Mouse (Mus musculus): ENCODE data around the gene Pprc1.

The Pprc1 gene

DNA sequence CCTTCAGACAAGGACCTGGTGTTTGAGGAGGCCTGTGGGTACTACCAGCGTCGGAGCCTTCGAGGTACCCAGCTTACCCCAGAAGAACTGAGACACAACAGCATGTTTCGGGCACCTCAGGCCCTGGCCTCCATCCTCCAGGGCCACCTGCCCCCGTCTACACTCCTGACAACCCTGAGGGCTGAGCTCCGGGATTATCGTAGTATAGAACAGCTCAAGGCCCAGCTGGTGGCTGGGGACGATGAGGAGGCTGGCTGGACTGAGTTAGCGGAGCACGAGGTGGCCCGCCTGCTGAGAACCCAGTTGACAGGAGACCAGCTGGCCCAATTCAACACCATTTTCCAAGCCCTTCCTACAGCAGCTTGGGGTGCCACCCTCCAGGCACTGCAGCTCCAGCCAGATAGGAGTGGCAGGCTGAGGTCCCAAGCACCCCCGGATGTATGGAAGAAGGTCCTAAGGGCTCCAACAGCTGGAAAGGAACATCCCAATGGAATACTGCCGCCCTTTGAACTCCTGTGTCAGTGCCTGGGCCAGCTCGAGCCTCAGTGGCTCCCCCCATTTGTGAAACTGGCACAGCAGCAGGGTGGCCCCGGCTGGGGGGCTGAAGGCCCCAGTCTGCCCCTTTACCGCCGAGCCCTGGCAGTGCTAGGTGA lies 39.7 kb upstream of the Pprc1 start:
- peaks cover 36% of the 10 kb centered on the region for H3K4me1 ChIP-seq (replicated peaks; ENCODE audit: low read depth, low read length)
- TF ChIP-seq NANOG (IDR thresholded peaks at IDR 0.05; ENCODE audit: borderline replicate concordance, low read length) (no peak), CTCF (conservative IDR thresholded peaks at IDR 0.05; ENCODE audit: low read length) (no peak), POU5F1 (IDR thresholded peaks at IDR 0.05; ENCODE audit: borderline replicate concordance, low read length) (no peak)
- H3K27me3 ChIP-seq (ENCODE audit: insufficient read depth, low read length): peaks cover 17% of the 10 kb centered on the region
- no peaks in the 10 kb centered on the region for H3K36me3 ChIP-seq (ENCODE audit: insufficient read depth, low read length)
- H3K4me3 ChIP-seq (replicated peaks; ENCODE audit: low read length): peak overlapping the region; percentile 91
- no peaks in the 10 kb centered on the region for H3K9me3 ChIP-seq (ENCODE audit: low read length)

DNA sequence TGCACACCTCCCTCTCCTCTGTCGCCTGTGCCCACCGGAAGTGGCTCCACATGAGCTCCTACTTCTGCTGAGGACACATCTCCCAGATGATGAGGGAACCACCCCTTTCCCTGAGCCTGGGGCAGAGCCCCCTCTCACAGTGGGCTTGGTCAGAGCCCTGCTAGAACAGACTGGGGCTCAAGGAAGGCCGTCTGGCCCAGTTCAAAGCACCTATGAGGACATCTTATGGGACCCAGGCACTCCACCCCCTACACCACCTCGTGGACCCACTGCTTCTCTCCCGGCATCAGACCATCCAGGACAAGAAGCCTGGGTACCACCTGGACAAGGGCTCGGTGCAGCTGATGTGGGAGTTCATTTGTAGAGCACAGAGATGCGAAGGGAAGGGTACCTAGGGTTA lies 39.0 kb upstream of the Pprc1 start:
- Histone ChIP-seq H3K36me3 (ENCODE audit: insufficient read depth, low read length) (no peaks in the 10 kb centered on the region), H3K4me1 (replicated peaks; ENCODE audit: low read depth, low read length) (peaks cover 36% of the 10 kb centered on the region), H3K27me3 (ENCODE audit: insufficient read depth, low read length) (peaks cover 17% of the 10 kb centered on the region), H3K4me3 (replicated peaks; ENCODE audit: low read length) (peak overlapping the region; percentile 91), H3K9me3 (ENCODE audit: low read length) (no peaks in the 10 kb centered on the region)
- no peak for TF ChIP-seq POU5F1 (IDR thresholded peaks at IDR 0.05; ENCODE audit: borderline replicate concordance, low read length)
- TF ChIP-seq NANOG (IDR thresholded peaks at IDR 0.05; ENCODE audit: borderline replicate concordance, low read length): no peak
- no peak for TF ChIP-seq CTCF (conservative IDR thresholded peaks at IDR 0.05; ENCODE audit: low read length)

DNA sequence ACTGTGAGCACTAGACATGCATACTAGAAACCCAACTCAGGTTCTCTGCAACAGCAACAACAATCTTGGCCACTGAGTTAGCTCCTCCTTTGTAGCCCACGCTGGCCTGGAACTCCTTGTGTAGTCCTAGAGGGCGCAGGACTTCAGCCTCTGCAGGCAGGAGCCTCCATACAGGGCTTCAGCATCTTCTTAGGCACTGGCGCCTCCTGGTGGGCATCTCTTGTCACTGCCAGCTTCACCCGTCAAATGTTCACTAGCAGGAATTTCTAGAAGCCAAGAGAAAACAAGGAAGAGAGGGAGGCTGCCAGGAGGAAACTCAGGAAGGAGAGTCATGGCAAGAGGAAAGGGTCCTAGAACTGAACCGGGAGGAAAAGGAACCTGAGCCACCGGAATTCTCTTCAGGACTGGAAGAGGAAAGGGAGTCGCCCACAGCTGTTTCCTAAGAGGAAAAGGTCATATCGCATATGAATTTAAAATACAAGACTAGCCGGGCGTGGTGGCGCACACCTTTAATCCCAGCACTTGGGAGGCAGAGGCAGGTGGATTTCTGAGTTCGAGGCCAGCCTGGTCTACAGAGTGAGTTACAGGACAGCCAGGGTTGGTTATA lies 30.0 kb upstream of the Pprc1 start:
- TF ChIP-seq NANOG (IDR thresholded peaks at IDR 0.05; ENCODE audit: borderline replicate concordance, low read length) (no peak), CTCF (conservative IDR thresholded peaks at IDR 0.05; ENCODE audit: low read length) (peak; percentile 98)
- Histone ChIP-seq H3K9me3 (ENCODE audit: low read length) (no peaks in the 10 kb centered on the region), H3K4me1 (replicated peaks; ENCODE audit: low read depth, low read length) (peaks cover 15% of the 10 kb centered on the region), H3K4me3 (replicated peaks; ENCODE audit: low read length) (no peak overlapping the region), H3K27me3 (ENCODE audit: insufficient read depth, low read length) (no peaks in the 10 kb centered on the region), H3K36me3 (ENCODE audit: insufficient read depth, low read length) (no peaks in the 10 kb centered on the region)

DNA sequence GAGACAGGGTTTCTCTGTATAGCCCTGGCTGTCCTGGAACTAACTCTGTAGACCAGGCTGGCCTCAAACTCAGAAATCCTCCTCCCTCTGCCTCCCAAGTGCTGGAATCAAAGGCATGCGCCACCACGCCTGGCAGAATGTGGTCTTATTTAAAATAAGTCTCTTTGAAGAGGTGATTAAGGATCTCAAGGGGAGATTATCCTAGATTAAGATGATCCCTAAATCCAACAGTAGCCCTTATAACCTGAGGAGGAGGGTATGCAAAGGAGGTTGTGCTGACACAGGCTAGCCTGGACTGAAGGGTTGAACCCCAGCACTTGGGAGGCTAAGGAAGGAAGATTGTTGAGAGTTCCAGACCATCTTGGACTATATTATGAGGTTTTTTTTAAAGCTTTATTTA lies 28.7 kb upstream of the Pprc1 start:
- no peaks in the 10 kb centered on the region for H3K9me3 ChIP-seq (ENCODE audit: low read length)
- no peaks in the 10 kb centered on the region for H3K36me3 ChIP-seq (ENCODE audit: insufficient read depth, low read length)
- peaks cover 10% of the 10 kb centered on the region for H3K4me1 ChIP-seq (replicated peaks; ENCODE audit: low read depth, low read length)
- H3K4me3 ChIP-seq (replicated peaks; ENCODE audit: low read length): no peak overlapping the region
- no peaks in the 10 kb centered on the region for H3K27me3 ChIP-seq (ENCODE audit: insufficient read depth, low read length)
- no peak for TF ChIP-seq POU5F1 (IDR thresholded peaks at IDR 0.05; ENCODE audit: borderline replicate concordance, low read length)
- no peak for TF ChIP-seq NANOG (IDR thresholded peaks at IDR 0.05; ENCODE audit: borderline replicate concordance, low read length)

DNA sequence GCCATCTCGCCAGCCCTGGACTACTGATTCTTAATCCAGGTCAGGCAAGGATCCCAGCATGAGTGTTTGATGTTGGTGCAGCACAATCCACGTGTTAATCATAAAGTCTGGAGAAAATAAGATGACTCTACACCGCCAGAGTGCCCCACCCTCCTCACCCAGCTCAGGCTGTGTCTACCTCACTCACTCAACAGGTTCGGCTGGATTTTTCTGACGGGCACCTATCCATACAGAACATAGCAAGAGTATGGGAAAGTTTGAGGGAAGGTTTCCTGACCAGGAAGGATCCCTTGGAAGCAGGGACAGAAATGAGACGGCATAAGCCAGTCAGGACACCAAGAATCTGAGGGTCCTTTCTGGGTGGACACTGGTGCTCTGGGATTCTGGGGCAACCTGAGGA lies 19.7 kb upstream of the Pprc1 start:
- no peaks in the 10 kb centered on the region for H3K27me3 ChIP-seq (ENCODE audit: insufficient read depth, low read length)
- peaks cover 7% of the 10 kb centered on the region; the same call in 1 of the 2 replicates for H3K9me3 ChIP-seq (ENCODE audit: low read length)
- H3K4me3 ChIP-seq (replicated peaks; ENCODE audit: low read length): no peak overlapping the region
- peaks cover 10% of the 10 kb centered on the region for H3K36me3 ChIP-seq (ENCODE audit: insufficient read depth, low read length)
- TF ChIP-seq CTCF (conservative IDR thresholded peaks at IDR 0.05; ENCODE audit: low read length): no peak
- no peak for TF ChIP-seq NANOG (IDR thresholded peaks at IDR 0.05; ENCODE audit: borderline replicate concordance, low read length)
- TF ChIP-seq POU5F1 (IDR thresholded peaks at IDR 0.05; ENCODE audit: borderline replicate concordance, low read length): no peak
- H3K4me1 ChIP-seq (replicated peaks; ENCODE audit: low read depth, low read length): peaks cover 24% of the 10 kb centered on the region

DNA sequence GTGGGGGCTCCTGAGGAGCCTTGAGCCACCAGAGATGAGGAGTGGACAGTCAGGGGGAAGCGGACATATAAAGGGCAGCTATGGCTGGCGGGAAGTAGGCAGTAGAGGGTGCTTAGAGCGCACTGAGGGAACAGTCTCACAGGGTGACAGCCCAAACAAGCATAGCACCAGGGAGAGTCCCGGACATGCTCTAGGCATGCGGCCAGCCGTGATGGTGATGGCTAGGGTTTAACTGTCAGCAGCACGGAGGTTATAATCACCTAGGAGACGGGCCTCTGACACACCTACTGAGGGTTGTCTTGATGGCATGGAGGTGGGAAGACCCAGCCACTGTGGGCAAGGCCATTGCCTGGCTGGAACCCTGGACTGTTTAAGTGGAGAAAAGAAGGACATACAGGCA lies 18.1 kb upstream of the Pprc1 start:
- TF ChIP-seq POU5F1 (IDR thresholded peaks at IDR 0.05; ENCODE audit: borderline replicate concordance, low read length) (no peak), CTCF (conservative IDR thresholded peaks at IDR 0.05; ENCODE audit: low read length) (no peak), NANOG (IDR thresholded peaks at IDR 0.05; ENCODE audit: borderline replicate concordance, low read length) (no peak)
- Histone ChIP-seq H3K4me3 (replicated peaks; ENCODE audit: low read length) (no peak overlapping the region), H3K36me3 (ENCODE audit: insufficient read depth, low read length) (peaks cover 25% of the 10 kb centered on the region), H3K27me3 (ENCODE audit: insufficient read depth, low read length) (no peaks in the 10 kb centered on the region), H3K4me1 (replicated peaks; ENCODE audit: low read depth, low read length) (peaks cover 40% of the 10 kb centered on the region), H3K9me3 (ENCODE audit: low read length) (peaks cover 7% of the 10 kb centered on the region; the same call in 1 of the 2 replicates)

DNA sequence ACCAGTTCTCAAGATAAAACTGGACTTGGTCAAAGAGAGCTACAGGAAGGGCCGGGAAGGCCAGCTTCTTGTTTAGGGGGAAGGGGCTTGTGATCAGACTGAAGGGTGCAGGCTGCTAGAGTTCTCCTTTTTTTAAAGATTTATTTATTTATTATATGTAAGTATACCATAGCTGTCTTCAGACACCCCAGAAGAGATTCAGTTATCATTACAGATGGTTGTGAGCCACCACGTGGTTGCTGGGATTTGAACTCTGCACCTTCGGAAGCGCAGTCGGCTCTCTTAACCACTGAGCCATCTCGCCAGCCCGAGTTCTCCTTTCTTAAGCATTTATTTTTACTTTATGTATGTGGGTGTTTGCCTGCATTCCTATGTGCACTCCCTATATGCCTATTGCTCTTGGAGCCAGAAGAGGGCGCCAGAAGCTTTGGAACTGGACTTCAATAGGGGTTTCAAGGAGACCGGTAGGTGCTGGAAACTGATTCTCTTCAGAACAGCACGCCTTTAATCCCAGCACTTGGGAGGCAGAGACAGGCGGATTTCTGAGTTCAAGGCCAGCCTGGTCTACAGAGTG lies 15.9 kb upstream of the Pprc1 start:
- no peaks in the 10 kb centered on the region for H3K27me3 ChIP-seq (ENCODE audit: insufficient read depth, low read length)
- no peak overlapping the region for H3K4me3 ChIP-seq (replicated peaks; ENCODE audit: low read length)
- TF ChIP-seq CTCF (conservative IDR thresholded peaks at IDR 0.05; ENCODE audit: low read length) (peak; percentile 67), POU5F1 (IDR thresholded peaks at IDR 0.05; ENCODE audit: borderline replicate concordance, low read length) (no peak), NANOG (IDR thresholded peaks at IDR 0.05; ENCODE audit: borderline replicate concordance, low read length) (no peak)
- peaks cover 7% of the 10 kb centered on the region; the same call in 1 of the 2 replicates for H3K9me3 ChIP-seq (ENCODE audit: low read length)
- H3K4me1 ChIP-seq (replicated peaks; ENCODE audit: low read depth, low read length): peaks cover 63% of the 10 kb centered on the region
- peaks cover 48% of the 10 kb centered on the region for H3K36me3 ChIP-seq (ENCODE audit: insufficient read depth, low read length)

DNA sequence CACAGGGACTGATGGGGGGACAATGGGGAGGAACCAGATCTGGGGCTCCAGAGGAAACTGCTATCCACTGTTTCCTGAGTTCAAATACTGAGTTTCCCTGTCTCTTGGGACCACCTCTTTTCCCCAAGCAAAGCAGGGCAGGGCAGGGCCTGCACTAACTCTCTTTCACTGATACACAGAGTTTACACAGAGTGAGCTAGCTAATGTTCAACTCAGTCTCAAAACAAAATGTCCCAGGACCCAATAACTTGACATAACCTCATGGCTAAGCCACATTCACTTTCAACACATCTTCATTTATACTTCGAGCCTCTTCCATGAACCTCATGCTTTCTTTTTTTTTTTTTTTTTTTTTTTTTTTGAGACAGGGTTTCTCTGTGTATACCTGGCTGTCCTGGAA lies 15.0 kb upstream of the Pprc1 start:
- Histone ChIP-seq H3K4me1 (replicated peaks; ENCODE audit: low read depth, low read length) (peaks cover 71% of the 10 kb centered on the region), H3K4me3 (replicated peaks; ENCODE audit: low read length) (no peak overlapping the region)

More for the DNA sequence above, 15.0 kb upstream of the Pprc1 start:
- Histone ChIP-seq H3K36me3 (ENCODE audit: insufficient read depth, low read length) (peaks cover 56% of the 10 kb centered on the region), H3K9me3 (ENCODE audit: low read length) (peaks cover 7% of the 10 kb centered on the region; the same call in 1 of the 2 replicates), H3K27me3 (ENCODE audit: insufficient read depth, low read length) (no peaks in the 10 kb centered on the region)
- TF ChIP-seq NANOG (IDR thresholded peaks at IDR 0.05; ENCODE audit: borderline replicate concordance, low read length) (no peak), CTCF (conservative IDR thresholded peaks at IDR 0.05; ENCODE audit: low read length) (no peak), POU5F1 (IDR thresholded peaks at IDR 0.05; ENCODE audit: borderline replicate concordance, low read length) (no peak)

All from E14TG2a.4 (cell line).